Mouse (Mus musculus) regulatory T cell (primary cell): ENCODE measurements around the gene Mlxipl.

Experiments used
- in situ Hi-C: fragments of 300-600 bp; cut with MboI, MseI; formaldehyde crosslinking; loops from one replicate; pipeline ENCODE4 v1.15.1; 2025; ENCODE audit warnings: high pct_unique_total_duplicates

The Mlxipl gene

GRCm38 (mm10) chr5:135144469-135144868, 54.8 kb downstream of the Mlxipl start:
- in situ Hi-C loops, result no loop called here

DNA sequence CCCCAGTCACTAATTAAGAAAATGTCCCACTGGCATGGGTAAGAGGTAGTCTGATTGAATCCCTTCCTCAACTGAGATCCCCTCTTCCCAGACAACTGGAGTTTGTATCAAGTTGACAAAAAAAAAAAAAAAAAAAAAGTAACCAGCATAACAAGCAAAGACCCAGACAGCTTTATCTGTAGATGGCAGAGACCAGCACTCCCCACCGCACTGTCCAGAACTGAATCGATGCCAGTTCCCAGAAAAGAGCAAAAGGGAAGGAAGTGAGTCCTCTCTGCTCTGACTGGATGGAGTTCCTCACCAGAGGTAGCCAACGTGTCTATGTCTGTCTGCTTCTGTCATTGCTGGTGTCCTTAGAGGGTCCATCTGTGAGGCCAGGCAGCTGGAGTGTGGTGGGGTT, 55.8 kb downstream of the Mlxipl start:
- in situ Hi-C loops, result no loop called here

- in situ Hi-C loops, result no loop called here
These were observed 56.3 kb downstream of the Mlxipl start for GRCm38 (mm10) chr5:135145955-135146354.

DNA sequence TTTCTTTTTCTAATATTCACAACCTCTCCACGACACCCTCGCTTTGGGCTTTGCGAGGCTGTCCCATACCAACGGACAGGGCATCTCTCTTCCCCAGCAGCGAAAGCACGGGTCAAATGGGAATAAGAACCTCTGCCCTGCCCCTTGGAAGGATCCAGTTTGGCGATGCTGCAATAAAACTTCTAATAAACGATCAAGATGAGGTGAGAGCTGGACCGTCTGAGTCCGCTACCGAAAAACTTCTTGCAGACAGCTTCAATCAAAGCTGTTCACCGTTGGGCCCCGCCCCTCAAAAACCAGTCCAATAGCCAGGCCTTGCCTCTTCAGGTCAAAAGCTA, 59.0 kb downstream of the Mlxipl start:
- in situ Hi-C loops, result no loop called here

DNA sequence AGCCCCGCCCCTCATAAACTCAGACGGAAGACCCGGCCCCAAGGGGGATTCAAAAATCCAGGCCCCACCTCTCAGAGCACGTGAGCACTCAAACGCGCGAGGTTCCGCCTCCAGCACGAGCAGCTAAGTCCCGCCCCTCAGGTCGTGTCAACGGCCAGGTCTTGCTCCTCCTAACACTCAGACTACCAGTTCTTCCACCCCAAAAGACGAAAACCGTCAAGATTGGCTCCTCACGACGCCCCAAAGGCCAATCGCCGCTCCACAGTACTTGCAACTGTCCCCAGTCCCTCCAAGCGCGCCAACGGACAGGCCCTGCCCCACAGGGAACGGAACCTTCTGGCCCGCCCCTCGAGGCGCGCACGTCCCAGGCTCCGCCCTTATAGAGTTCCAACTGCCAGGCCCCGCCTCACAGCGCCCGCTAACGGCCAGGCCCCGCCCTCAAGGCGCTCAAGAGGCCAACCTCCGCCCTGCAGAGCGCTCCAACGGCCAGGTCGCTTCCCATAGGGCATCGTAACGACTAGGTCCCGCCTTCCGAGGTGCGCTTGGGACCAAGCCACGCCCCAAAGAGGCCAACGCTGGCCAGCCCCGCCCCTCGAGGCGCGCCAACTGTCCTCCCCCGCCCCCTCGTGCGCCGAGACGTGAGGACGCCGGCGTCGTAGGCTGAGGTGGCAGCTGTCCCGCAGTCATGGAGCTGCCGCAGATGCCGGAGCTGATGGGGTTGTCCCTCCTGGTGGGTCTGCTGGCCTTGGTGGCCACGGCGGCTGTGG, 59.5 kb downstream of the Mlxipl start, which contains the start of gene Tbl2:
Gene Tbl2, plus strand, starts transcription at position 605 of the 767 bp plus-strand sequence.
- in situ Hi-C loops, result no loop called here

DNA sequence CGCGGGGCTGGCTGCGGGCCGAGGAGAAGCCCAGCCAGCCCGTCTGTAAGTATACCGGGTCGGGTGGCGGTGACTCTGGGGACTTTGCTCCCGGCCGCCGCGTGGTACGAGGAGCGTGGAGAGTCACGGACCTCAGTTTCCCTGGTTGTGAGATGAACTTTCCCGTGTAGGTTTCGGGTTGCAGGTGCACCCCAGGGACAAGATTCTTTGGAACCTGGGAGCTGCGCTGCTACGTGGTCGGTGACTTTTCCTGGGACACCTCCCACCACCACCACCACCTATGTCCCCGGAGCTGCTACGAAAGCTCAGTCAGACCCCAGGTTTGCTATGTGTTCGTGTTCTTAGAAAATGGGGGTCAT, 60.1 kb downstream of the Mlxipl start:
- in situ Hi-C loops, result no loop called here

DNA sequence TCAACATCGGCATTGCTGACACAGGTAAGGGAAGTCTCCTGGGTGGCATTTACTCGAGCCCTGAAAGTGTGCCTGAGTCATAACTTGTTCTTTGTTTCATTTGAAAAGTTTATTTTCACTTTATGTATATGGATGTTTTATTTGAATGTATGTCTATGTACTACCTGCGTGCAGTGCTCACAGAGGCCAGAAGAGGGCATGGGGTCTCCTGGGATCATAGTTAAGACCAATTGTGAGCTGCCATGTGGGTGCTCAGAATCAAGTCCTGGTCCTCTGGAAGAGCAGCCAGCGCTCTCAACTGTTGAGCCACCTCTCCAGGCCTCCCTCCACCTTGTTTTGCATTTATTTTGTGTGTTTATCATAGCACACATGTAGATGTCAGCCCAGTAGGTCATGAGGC, 66.8 kb downstream of the Mlxipl start:
- in situ Hi-C loops, result no loop called here

- in situ Hi-C loops, result no loop called here
These were observed 71.5 kb downstream of the Mlxipl start for GRCm38 (mm10) chr5:135161221-135161620.

DNA sequence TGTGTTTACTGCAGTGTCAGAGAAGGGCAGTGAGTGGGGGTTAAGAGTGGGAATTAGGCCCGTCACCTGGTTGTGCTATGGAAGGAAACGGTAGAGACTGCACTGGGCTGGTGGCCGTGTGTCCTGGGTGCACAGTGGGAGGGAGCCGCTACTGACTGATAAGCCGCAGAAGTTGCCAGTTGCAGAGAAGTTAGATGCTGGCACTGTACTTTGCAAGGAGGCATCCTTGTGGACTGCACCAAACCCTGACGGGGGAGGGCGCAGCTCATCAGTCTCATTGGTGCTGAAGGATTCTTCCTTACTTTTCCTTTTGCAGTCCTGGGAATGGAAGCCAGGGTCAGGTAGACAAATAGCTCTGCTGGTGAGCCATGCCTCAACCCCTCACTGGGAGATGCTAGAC, 72.0 kb downstream of the Mlxipl start:
- in situ Hi-C loops, result no loop called here

DNA sequence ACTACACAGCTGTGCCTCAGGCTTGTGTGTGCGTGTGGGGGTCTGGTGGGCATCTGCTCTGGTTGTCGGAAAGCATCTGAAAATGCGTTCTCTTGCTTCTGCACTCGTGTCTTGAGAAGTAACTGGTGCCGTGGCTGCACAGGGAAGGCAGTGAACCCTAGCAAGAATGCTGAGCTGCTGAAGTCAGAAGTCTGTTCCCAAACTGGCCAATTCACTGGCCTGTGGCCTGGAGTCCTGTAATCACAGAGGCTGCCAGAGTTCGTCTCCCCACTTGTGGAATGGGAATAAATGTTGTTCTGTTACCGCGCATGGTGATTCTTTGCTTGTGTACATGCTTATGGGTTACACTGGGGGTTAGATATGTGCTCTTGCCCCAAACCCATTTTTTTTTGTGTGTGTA, 72.7 kb downstream of the Mlxipl start:
- in situ Hi-C loops, result no loop called here

GRCm38 (mm10) chr5:135162821-135163220, 73.1 kb downstream of the Mlxipl start:
- in situ Hi-C loops, result no loop called here

GRCm38 (mm10) chr5:135166909-135167308, 77.2 kb downstream of the Mlxipl start:
- in situ Hi-C loops, result no loop called here

GRCm38 (mm10) chr5:135167469-135167868, 77.8 kb downstream of the Mlxipl start:
- in situ Hi-C loops, result no loop called here

- in situ Hi-C loops, result no loop called here
These were observed 78.7 kb downstream of the Mlxipl start, which contains the start of gene Bcl7b for GRCm38 (mm10) chr5:135168063-135169062. Bcl7b (plus strand) TSS chr5:135168283.

- in situ Hi-C loops, result no loop called here
These were observed 79.8 kb downstream of the Mlxipl start for GRCm38 (mm10) chr5:135169479-135169878.

- in situ Hi-C loops, result loop anchor here (10.0 kb wide), 1 partner anchor 53 kb away; no protein-coding TSS in a partner anchor
These were observed 82.1 kb downstream of the Mlxipl start for GRCm38 (mm10) chr5:135171688-135172220.

- in situ Hi-C loops, result loop anchor here (10.0 kb wide), 1 partner anchor 52 kb away; no protein-coding TSS in a partner anchor
These were observed 83.3 kb downstream of the Mlxipl start for GRCm38 (mm10) chr5:135172986-135173385.

- in situ Hi-C loops, result loop anchor here (10.0 kb wide), 1 partner anchor 50 kb away; no protein-coding TSS in a partner anchor
These were observed 85.4 kb downstream of the Mlxipl start for GRCm38 (mm10) chr5:135175086-135175485.

DNA sequence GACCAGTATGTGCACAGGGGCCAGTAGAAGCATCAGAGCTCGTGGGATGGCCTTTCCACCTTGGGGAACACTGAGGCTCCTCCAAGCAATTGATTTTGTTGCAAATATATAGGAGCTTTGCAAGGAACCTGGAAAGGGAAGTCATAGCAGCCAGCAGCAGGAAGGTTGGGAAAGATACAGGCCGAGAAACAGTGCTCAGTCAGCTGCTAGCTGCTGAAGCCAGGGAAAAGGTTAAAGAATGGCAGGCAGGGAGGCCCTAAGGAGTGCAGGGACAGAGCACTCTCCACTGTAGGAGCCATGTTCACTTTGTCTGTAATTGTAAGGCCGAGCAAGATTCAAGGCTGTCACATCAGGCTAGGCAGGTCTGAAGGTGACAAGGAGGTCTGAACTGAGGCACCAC, 88.8 kb downstream of the Mlxipl start:
- in situ Hi-C loops, result loop anchor here (10.0 kb wide), 1 partner anchor 46 kb away; no protein-coding TSS in a partner anchor

DNA sequence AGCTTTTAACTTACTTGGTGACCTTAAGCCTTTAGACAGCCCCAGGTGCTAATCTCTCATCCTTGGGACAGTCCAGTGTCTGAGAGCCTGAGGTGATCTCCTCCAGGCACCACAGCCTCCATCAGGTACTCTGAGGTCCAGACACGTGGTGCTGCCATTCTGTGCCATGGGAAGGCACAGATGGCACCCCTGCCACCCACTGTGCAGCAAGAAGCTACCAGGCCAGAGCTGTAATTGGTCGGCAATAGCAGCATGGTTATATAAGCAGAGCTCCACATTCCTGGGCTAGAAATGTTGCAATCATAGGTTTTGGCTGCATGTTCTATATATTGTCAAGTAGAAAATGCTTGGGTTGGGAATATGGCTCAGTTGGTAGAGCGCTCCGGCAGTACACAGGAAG, 89.3 kb downstream of the Mlxipl start:
- in situ Hi-C loops, result loop anchor here (10.0 kb wide), 1 partner anchor 46 kb away; no protein-coding TSS in a partner anchor

GRCm38 (mm10) chr5:135179616-135180015, 89.9 kb downstream of the Mlxipl start:
- in situ Hi-C loops, result loop anchor here (10.0 kb wide), 1 partner anchor 45 kb away; no protein-coding TSS in a partner anchor

- in situ Hi-C loops, result no loop called here
These were observed 91.1 kb downstream of the Mlxipl start for GRCm38 (mm10) chr5:135180796-135181195.
